Mouse (Mus musculus) layer of hippocampus, adult 2 months (tissue): ENCODE results near the gene Zfp961. TPM values are rescaled to one million over a fixed set of nuclear protein-coding genes. Genes with fewer than 3 reads are reported as not detected.
A peak's percentile ranks its signal among the peaks of the same experiment; 100 is the strongest.

Experiments
- DNase-seq, 2 experiments: peaks; one replicate each; pipeline ENCODE4 v3.0.0; 2022; ENCODE audit warnings: low spot score in 2 of 2
- H3K27ac ChIP-seq: fragments of 200-600 bp; 2 replicates; pipeline ENCODE4 v1.8.1; 2022
- H3K4me3 ChIP-seq: fragments of 200-600 bp; 2 replicates; pipeline ENCODE4 v1.8.1; 2022; ENCODE audit warnings: mild to moderate bottlenecking
- CTCF ChIP-seq: fragments of 200-600 bp; conservative IDR thresholded peaks from 2 replicates; pipeline ENCODE4 v1.8.1; 2022; ENCODE audit warnings: antibody characterized with exemption, mild to moderate bottlenecking, moderate library complexity
- total RNA-seq, 2 experiments: library from RNA; stranded (reverse); gene quantifications; 2 replicates each; pipeline ENCODE4 v1.2.3; 2021

Gene Zfp961
- total RNA-seq, 2 experiments from 2014 or later: 17.8 to 18.9 TPM

DNA sequence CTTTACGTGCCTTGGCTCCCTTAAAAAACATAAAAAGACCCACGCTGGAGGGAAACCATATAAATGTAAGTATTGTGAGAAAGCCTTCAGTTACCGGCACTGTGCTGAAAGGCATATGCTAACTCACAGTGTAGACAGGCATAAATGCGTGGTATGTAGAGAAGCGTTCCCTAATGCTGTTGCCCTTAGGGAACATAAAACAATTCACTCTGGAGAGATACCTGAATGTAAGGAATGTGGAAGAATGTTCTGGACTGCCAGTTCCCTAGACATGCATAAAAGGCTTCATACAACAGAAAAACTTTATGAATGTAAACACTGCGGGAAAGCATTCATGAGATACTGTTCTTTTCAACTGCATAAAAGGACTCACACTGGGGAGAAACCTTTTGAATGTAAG is 17.3 kb downstream of the Zfp961 start:
- Histone ChIP-seq H3K4me3 (no peak overlapping the region), H3K27ac (no peak overlapping the region)
- no peak for TF ChIP-seq CTCF
- DNase-seq: no peak

DNA sequence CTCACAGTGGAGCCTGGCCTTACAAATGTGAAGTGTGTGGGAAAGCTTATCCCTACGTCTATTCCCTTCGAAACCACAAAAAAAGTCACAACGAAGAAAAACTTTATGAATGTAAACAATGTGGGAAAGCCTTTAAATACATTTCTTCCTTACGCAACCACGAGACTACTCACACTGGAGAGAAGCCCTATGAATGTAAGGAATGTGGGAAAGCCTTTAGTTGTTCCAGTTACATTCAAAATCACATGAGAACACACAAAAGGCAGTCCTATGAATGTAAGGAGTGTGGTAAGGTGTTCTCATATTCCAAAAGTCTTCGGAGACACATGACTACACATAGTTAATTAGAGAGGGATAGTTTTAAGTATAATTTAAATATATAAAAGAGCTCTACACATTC is 17.8 kb downstream of the Zfp961 start:
- no peak for DNase-seq
- TF ChIP-seq CTCF: no peak

DNA sequence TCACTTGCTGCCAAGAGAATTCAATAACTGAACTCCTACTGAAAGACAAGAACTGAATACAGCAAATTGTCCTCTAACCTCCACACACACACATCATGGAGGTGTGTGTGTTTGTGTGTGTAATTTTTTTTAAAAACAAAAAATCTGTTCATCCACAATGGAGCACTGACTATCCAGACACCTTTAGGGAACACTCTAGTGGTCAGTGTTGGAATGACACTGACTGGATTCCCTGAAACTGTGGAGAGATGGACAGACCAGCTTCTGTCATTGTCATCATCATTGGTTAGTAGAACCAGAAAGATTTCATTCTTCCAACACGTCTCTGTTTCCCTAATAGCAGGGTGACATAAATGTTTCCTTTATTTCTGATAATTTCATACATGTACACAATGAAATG is 21.1 kb downstream of the Zfp961 start:
- TF ChIP-seq CTCF: peak; percentile 85
- no peak overlapping the region for H3K4me3 ChIP-seq
- DNase-seq: no peak
- no peak overlapping the region for H3K27ac ChIP-seq

More for the DNA sequence above, 17.8 kb downstream of the Zfp961 start:
- Histone ChIP-seq H3K4me3 (no peak overlapping the region), H3K27ac (no peak overlapping the region)

DNA sequence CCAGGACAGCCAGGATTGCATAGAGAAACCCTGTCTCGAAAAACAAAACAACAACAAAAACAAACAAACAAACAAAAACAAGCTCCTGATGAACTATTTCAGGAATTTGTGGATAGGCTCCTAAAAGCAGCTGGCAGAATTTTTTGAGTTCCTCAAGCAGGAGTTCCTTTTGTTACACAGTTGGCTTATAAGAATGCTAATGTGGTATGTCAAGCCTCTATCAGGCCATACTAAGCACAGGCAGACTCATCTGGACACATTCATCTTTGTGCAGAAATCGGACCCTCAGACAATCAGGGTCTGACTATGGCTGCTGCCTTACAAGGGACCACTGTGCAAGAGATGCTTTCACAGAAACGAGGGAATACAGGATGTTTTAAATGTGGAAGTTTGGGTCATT is 23.4 kb downstream of the Zfp961 start:
- TF ChIP-seq CTCF: no peak
- no peak overlapping the region for H3K4me3 ChIP-seq
- no peak overlapping the region for H3K27ac ChIP-seq
- DNase-seq: no peak

DNA sequence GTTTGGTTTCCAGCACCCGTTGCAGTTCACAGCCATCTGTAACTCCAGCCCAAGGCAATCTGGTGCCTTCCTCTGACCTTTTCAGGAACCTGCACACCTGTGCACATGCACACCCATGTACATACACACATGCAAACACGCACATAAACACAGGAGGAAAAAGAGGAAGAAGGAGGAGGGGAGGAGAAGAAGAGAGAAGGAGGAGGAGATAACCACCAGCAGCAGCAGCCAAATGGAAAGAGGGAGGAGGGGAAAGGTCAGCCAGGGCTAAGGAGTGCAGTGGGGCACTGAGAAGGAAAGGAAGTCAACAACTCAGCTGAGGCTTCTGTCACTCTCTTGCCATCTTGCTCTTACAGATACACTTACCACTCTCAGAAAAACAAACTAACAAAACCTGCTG is 30.2 kb downstream of the Zfp961 start:
- Histone ChIP-seq H3K4me3 (no peak overlapping the region), H3K27ac (no peak overlapping the region)
- TF ChIP-seq CTCF: no peak
- no peak for DNase-seq

DNA sequence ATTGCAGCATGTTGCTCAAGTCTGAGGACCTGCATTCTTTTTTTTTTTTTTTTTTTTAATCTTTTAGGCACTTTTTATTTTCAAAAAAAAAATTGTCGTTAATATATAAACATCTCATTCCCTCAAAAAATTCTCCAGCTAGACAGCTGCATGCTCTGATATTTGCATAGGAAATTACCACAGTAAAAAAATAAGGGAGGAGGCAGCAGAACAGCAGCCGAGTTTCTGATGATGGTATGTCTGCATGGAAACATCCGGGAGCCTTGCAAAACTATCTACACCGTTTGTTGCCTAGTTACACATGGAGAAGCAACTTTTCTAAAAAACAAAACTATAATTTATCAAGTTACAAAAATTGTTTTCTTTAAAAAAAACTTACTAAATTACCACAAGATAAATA is 30.6 kb downstream of the Zfp961 start:
- no peak overlapping the region for H3K27ac ChIP-seq
- TF ChIP-seq CTCF: no peak
- no peak for DNase-seq
- H3K4me3 ChIP-seq: no peak overlapping the region

DNA sequence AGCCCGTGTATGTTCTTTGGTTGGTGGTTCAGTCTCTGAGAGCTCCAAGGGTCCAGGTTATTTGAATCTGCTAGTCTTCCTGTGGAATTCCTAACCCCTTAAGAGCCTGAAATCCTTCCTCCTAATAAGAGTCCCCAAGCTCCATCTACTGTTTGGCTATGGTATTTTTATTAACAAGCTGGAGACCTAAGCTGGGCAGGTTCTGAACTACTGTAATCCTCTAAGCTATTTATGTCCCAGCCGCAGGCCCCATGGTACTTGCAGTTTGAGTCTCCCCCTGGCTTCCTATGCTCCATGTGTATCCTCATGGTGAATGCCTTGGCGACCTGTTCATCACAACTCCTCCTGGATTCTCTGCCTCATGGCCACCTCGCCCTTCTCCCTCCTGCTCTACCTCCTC is 33.8 kb downstream of the Zfp961 start:
- no peak overlapping the region for H3K4me3 ChIP-seq
- no peak for DNase-seq

DNA sequence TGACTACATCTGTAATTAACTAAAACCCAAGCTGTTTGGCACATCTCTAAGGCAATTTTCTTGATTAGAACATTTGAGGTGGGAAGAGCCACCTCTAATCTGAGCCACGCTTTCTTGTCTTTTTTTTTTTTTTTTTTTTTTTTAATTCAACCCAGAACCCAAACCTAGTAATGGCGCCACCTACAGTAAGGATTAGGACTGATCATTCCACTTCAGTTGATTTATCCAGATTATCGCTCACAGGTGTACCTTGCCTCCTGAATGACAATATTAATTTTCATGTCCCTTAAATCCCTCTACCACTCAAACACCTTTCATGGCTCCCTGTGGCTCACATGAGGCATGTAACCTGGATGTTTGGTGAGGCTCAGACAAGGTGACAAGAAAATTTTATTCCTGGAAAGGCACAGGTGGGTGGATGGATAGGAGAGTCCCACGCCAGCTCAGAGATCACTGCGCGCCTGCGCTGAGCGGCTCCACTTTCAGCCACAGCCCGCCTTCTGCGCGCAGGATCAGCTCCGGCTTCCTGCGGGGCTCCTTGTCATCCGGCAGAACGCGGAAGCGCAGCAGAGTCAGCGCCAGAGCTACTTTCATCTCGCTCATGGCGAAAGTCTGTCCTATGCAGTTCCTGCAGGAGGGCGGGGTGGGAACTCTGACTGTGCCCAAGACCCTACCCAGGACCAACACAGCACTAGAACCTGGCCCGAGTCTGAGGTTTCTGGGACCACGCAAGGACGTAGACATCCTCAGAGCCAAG is 37.5 kb downstream of the Zfp961 start:
- DNase-seq: peak; percentile 69 to 71
- peak overlapping the region; percentile 69 for H3K27ac ChIP-seq
- peak; percentile 63 for TF ChIP-seq CTCF
- peak overlapping the region; percentile 54 for H3K4me3 ChIP-seq

More for the DNA sequence above, 33.8 kb downstream of the Zfp961 start:
- no peak overlapping the region for H3K27ac ChIP-seq
- peak; percentile 68 for TF ChIP-seq CTCF

DNA sequence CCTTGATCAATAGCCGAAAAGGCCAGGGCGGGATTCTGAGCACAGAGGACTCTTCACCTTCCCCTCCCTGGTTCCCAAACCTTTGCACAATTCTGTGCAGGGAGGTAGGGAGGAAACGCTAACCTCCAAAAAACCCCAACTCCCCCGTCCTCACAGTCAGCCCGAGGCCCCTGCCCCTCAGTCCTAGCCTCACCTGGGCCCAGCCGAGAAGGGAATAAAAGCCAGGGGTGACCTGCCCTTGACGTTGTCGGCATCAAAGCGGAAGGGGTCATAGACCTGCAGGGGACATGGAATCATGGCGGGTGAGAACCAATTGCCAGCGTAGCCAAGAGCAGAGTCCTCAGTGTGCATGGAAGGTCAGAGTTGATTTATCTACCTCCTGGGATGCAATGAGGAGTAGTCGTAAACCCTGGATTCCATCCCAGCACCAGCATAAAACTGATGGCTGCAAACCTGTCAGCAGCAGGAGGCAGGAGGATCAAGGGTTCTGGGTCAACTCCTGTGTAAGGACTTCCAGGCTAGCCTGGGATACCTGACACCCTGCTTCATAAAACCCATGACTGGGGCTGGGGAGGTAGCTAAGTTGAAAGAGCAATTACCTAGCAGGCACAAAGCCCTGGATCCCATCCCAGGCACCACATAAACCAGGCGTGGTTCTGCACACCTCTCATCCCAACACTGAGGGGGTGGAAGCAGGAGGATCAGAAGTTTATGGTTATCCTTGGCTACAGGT is 38.2 kb downstream of the Zfp961 start:
- Histone ChIP-seq H3K27ac (peak overlapping the region; percentile 69), H3K4me3 (peak overlapping the region; percentile 54)
- TF ChIP-seq CTCF: no peak
- no peak for DNase-seq

DNA sequence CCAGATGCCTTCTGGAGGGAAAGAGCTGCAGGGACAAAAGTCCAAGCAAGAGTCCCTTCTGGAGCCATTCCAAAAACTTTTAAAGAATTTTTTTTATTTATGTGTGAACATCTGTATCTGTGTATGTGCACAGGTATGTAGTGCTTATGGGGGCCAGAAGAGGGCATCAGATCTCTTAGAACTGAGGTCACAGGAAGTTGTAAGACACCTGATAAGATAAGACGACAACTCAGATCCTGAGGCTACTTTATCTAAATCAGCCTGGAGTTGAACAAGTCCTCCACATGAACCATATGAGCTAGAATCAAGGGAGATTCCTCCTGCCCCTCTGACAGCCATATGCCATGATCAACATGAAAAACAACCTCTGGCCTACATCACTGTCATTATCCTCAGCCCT is 48.6 kb downstream of the Zfp961 start:
- Histone ChIP-seq H3K4me3 (no peak overlapping the region), H3K27ac (no peak overlapping the region)
- no peak for DNase-seq
- TF ChIP-seq CTCF: no peak

DNA sequence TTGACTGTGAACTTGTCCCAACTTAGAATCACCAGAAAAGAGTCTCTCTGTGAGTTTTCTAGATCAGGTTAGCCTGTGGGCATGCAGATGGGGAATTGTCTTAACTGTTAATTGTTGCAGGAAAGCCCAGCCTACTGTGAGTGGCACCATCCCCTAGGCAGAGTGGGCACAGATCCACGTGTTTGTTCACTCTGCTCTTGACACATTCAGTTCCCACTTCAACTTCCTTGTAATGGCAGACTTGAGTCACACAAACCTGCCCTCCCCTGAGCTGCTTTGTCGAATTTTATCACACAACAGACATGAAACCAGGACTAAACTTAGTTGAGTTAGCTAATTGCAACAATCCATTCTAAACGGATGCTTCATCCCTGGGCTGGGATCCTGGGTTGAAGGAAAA is 49.4 kb downstream of the Zfp961 start:
- TF ChIP-seq CTCF: no peak
- no peak for DNase-seq
- H3K4me3 ChIP-seq: no peak overlapping the region
- H3K27ac ChIP-seq: no peak overlapping the region

DNA sequence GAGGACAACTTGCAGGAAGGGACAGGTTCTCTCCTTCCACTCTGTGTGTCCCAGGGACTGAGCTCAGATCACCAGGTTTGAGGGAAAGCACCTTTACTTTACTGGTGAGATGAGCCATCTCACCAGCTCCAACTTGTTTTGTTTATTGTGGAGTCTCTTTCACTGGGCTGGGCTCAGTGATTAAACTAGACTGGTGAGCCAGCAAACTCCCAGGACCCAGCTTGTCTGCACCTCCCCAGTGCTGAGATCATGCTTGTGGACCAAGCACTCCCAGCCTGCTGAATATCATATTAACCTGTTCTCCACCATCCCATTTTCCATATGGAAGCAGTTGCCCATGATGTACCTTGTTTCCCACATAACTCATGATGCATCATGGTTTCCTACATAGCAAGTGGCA is 52.1 kb downstream of the Zfp961 start:
- no peak overlapping the region for H3K4me3 ChIP-seq
- DNase-seq: no peak
- H3K27ac ChIP-seq: no peak overlapping the region
- TF ChIP-seq CTCF: no peak

DNA sequence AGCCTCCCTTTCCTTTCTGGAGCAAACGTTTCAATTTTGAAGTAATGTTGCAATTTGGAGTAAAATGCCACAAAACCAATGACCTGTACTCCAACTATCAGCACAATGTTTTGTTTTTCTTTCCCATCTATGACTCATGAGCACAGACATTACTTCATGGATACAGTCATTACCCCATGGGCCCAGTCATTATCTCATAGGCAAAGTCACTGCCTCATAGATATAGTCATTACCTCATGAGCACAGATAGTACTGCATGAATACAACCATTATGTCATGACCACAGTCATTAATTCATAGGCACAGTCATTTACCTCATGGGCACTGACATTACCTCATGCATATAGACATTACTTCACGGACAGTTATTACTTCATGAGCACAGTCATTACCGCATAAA is 55.1 kb downstream of the Zfp961 start:
- Histone ChIP-seq H3K27ac (no peak overlapping the region), H3K4me3 (no peak overlapping the region)
- no peak for DNase-seq
- no peak for TF ChIP-seq CTCF

DNA sequence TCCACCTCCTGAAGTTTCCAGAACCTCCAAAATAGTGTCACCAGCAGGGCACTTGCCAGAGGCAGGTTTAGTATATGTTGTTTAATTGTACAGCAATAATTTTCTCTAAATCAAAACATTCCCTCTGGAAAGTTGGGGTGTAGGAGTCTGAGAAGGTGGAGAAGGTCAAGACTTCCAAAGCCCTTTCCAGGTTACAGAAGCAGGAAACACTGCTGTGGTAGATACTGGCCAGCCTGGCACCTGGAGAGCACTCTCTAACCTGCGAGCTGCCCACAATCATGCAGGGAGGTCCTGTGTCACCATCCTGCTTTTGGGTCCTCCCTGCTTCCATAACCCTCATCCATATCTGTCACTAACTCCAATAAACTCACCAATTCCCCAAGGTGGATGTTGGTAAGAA is 55.9 kb downstream of the Zfp961 start:
- DNase-seq: no peak
- TF ChIP-seq CTCF: no peak
- no peak overlapping the region for H3K4me3 ChIP-seq
- H3K27ac ChIP-seq: no peak overlapping the region
